Mouse (Mus musculus) heart, adult 10 weeks (tissue): ENCODE data around the gene Tac2. TPM values are rescaled to one million over a fixed set of nuclear protein-coding genes. Genes with fewer than 3 reads are reported as not detected.

Experiments used
- polyA plus RNA-seq: library from polyadenylated mRNA; stranded (reverse); fragments of 350-450 nt; fragmentation: Illumina TruSeq; extraction: RNeasy Lipid Tissue Mini Kit (QIAGEN cat#74804); gene quantifications from one replicate; pipeline ENCODE4 v1.2.3, GENCODE M21; 2014; ENCODE audit warnings: low read depth, low replicate concordance

Tac2 gene
- not detected for polyA plus RNA-seq

GRCm38 (mm10) chr10:127724178-127724577 lies at the start of gene Tac2:
Gene Tac2, plus strand, starts transcription at chr10:127724478.

GRCm38 (mm10) chr10:127704766-127705220 lies 19.5 kb upstream of the Tac2 start, which contains the start of gene Myo1a:
Gene Myo1a, plus strand, starts transcription at chr10:127705170.

GRCm38 (mm10) chr10:127739083-127739660 lies 14.9 kb downstream of the Tac2 start, which contains the start of gene Zbtb39:
Gene Zbtb39, plus strand, starts transcription at chr10:127739538.

GRCm38 (mm10) chr10:127751548-127751947 lies 27.3 kb downstream of the Tac2 start, which contains the start of gene Gpr182:
Gene Gpr182, minus strand, starts transcription at chr10:127751732.

GRCm38 (mm10) chr10:127759181-127760110 lies 35.2 kb downstream of the Tac2 start, which contains the start of the genes Rdh1 and Rdh16f1:
Gene Rdh1, plus strand, starts transcription at chr10:127759721.
Gene Rdh16f1, plus strand, starts transcription at chr10:127759787.

GRCm38 (mm10) chr10:127776011-127776410 lies 51.7 kb downstream of the Tac2 start, which contains the start of gene Rdh9:
Gene Rdh9, plus strand, starts transcription at chr10:127776386.

Other genes with a start within 250 kb of the Tac2 start
- gene Stac3, start 222.8 kb upstream of the Tac2 start, polyA plus RNA-seq: 1.7 TPM
- 37.8 TPM for gene Ndufa4l2, start 209.5 kb upstream of the Tac2 start, polyA plus RNA-seq
- gene Shmt2, start 202.0 kb upstream of the Tac2 start, polyA plus RNA-seq: 47.5 TPM
- gene Nxph4, start 189.9 kb upstream of the Tac2 start, polyA plus RNA-seq: not detected
- 87.8 TPM for gene Lrp1, start 103.3 kb upstream of the Tac2 start, polyA plus RNA-seq
- gene Stat6, start 81.5 kb upstream of the Tac2 start, polyA plus RNA-seq: 48.3 TPM
- gene Nemp1, start 57.6 kb upstream of the Tac2 start, polyA plus RNA-seq: 5.4 TPM
- gene Nab2, start 55.9 kb upstream of the Tac2 start, polyA plus RNA-seq: 10.6 TPM
- gene Myo1a, start 19.3 kb upstream of the Tac2 start, polyA plus RNA-seq: 0.34 TPM
- gene Zbtb39, start 15.1 kb downstream of the Tac2 start, polyA plus RNA-seq: 4.4 TPM
- 4.0 TPM for gene Gpr182, start 27.3 kb downstream of the Tac2 start, polyA plus RNA-seq
- gene Rdh1, start 35.2 kb downstream of the Tac2 start, polyA plus RNA-seq: not detected
- not detected for gene Rdh16f1, start 35.3 kb downstream of the Tac2 start, polyA plus RNA-seq
- 0.31 TPM for gene Rdh9, start 51.9 kb downstream of the Tac2 start, polyA plus RNA-seq
- gene Rdh16, start 76.7 kb downstream of the Tac2 start, polyA plus RNA-seq: not detected
- gene Rdh19, start 125.5 kb downstream of the Tac2 start, polyA plus RNA-seq: not detected
- gene Rdh16f2, start 142.0 kb downstream of the Tac2 start, polyA plus RNA-seq: not detected
- gene Rdh7, start 164.3 kb downstream of the Tac2 start, polyA plus RNA-seq: 0.63 TPM
- gene Sdr9c7, start 174.0 kb downstream of the Tac2 start, polyA plus RNA-seq: not detected